Mouse (Mus musculus) hindbrain, embryonic 16.5 days (tissue): ENCODE results near the gene Stx3. TPM values are rescaled to one million over a fixed set of nuclear protein-coding genes. Genes with fewer than 3 reads are reported as not detected.

Source experiments
- ATAC-seq: fragments of 200-750 bp; cut with Nextera tagmentation; 2 replicates; pipeline ENCODE4 v1.8.0; 2017; ENCODE audit warnings: moderate TSS enrichment, moderate library complexity
- H3K27ac ChIP-seq: fragments of 300-500 bp; sonication (generic); 2 replicates; pipeline ENCODE4 v1.5.1; 2014; ENCODE audit warnings: low read depth, mild to moderate bottlenecking, control low read depth, low read length, moderate library complexity
- H3K27me3 ChIP-seq: fragments of 300-500 bp; sonication (generic); replicated peaks from 2 replicates; pipeline ENCODE4 v1.6.1; 2014; ENCODE audit warnings: low read length; ENCODE audit not compliant: control insufficient read depth, insufficient read depth
- H3K36me3 ChIP-seq: fragments of 300-500 bp; sonication (generic); 2 replicates; pipeline ENCODE4 v1.6.1; 2014; ENCODE audit warnings: mild to moderate bottlenecking, low read length, moderate library complexity, mixed read lengths; ENCODE audit not compliant: control insufficient read depth, insufficient read depth
- H3K4me1 ChIP-seq: fragments of 300-500 bp; sonication (generic); 2 replicates; pipeline ENCODE4 v1.6.1; 2014; ENCODE audit warnings: low read depth, low read length; ENCODE audit not compliant: control insufficient read depth, insufficient read depth
- H3K4me2 ChIP-seq: fragments of 300-500 bp; sonication (generic); 2 replicates; pipeline ENCODE4 v1.6.1; 2014; ENCODE audit warnings: mild to moderate bottlenecking, low read length, control low read depth, moderate library complexity
- H3K4me3 ChIP-seq: fragments of 300-500 bp; sonication (generic); 2 replicates; pipeline ENCODE4 v1.5.1; 2014; ENCODE audit warnings: mild to moderate bottlenecking, low read length, control low read depth, moderate library complexity
- H3K9ac ChIP-seq: fragments of 300-500 bp; sonication (generic); 2 replicates; pipeline ENCODE4 v1.6.1; 2014; ENCODE audit warnings: low read depth, mild to moderate bottlenecking, control low read depth, low read length, moderate library complexity
- H3K9me3 ChIP-seq: fragments of 300-500 bp; sonication (generic); 2 replicates; pipeline ENCODE4 v1.6.1; 2014; ENCODE audit warnings: mild to moderate bottlenecking, low read length, moderate library complexity; ENCODE audit not compliant: control insufficient read depth
- WGBS: fragments of 180-500 bp; shearing (Covaris S2); extraction: QIAGEN DNeasy Blood & Tissue Kit; methylation state at CpG from one replicate; pipeline ENCODE4 v1.1.7; 2014; 5-methylcytosine and 5-hydroxymethylcytosine counted together
- polyA plus RNA-seq: library from polyadenylated mRNA; unstranded; fragments of >200 nt; fragmentation: Nextera tagmentation; extraction: Ambion mirVana; gene quantifications from 2 replicates; pipeline ENCODE4 v1.2.1, GENCODE M21; 2015

The Stx3 gene
- polyA plus RNA-seq, 1 experiment from 2014 or later: 20.1 TPM

- H3K4me3 ChIP-seq: no peak overlapping the region
- H3K36me3 ChIP-seq: peaks cover 5% of the 10 kb centered on the region; the same call in 1 of the 2 replicates
- H3K9ac ChIP-seq: no peak overlapping the region
- H3K9me3 ChIP-seq: no peaks in the 10 kb centered on the region
- no peak overlapping the region for H3K27ac ChIP-seq
- H3K4me2 ChIP-seq: no peak overlapping the region
- H3K27me3 ChIP-seq: no peaks in the 10 kb centered on the region
- no peak for ATAC-seq
- WGBS: 69% methylated on average over 5 of the region's 5 CpGs
- H3K4me1 ChIP-seq: no peaks in the 10 kb centered on the region
Measured at GRCm38 (mm10) chr19:11791825-11792224, 27.4 kb downstream of the Stx3 start.

DNA sequence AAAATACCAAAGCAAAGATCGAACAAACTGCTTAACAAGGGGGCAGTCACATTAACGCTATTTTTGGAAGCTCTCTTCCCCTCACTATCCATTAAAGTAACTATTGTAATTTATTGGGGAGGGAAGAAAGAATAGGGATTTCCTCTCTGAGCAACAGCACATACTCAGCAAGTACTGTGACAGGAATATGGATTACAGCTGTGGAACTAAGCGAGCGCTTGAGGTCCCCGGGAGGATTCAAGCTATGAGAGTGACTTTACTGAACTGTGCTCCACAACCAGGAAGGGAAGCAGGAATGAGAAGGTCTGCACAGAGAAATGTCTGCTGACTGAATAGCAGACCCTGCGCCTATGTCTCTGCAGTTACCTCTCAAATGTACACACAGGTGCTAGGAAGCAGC lies 30.3 kb downstream of the Stx3 start:
- no peak for ATAC-seq

GRCm38 (mm10) chr19:11787826-11788225 lies 31.4 kb downstream of the Stx3 start:
- Histone ChIP-seq H3K4me3 (no peak overlapping the region), H3K4me1 (no peaks in the 10 kb centered on the region), H3K27me3 (no peaks in the 10 kb centered on the region), H3K36me3 (peaks cover 12% of the 10 kb centered on the region), H3K27ac (no peak overlapping the region), H3K9ac (no peak overlapping the region), H3K4me2 (no peak overlapping the region), H3K9me3 (no peaks in the 10 kb centered on the region)
- 93% methylated on average over 6 of the region's 6 CpGs for WGBS
- ATAC-seq: no peak

More for the DNA sequence above, 30.3 kb downstream of the Stx3 start:
- WGBS: 94% methylated on average over 6 of the region's 6 CpGs
- Histone ChIP-seq H3K9me3 (no peaks in the 10 kb centered on the region), H3K27ac (no peak overlapping the region), H3K4me2 (no peak overlapping the region), H3K4me3 (no peak overlapping the region), H3K27me3 (no peaks in the 10 kb centered on the region), H3K4me1 (no peaks in the 10 kb centered on the region), H3K36me3 (peaks cover 10% of the 10 kb centered on the region), H3K9ac (no peak overlapping the region)

GRCm38 (mm10) chr19:11785409-11786154 lies 33.6 kb downstream of the Stx3 start:
- Histone ChIP-seq H3K4me2 (no peak overlapping the region), H3K27me3 (no peaks in the 10 kb centered on the region), H3K36me3 (peaks cover 16% of the 10 kb centered on the region), H3K9ac (no peak overlapping the region), H3K4me1 (no peaks in the 10 kb centered on the region), H3K27ac (no peak overlapping the region), H3K4me3 (no peak overlapping the region), H3K9me3 (no peaks in the 10 kb centered on the region)
- WGBS: 89% methylated on average over 14 of the region's 14 CpGs
- no peak for ATAC-seq

- WGBS: 55% methylated on average over 7 of the region's 7 CpGs
- Histone ChIP-seq H3K36me3 (peaks cover 9% of the 10 kb centered on the region; the same call in 1 of the 2 replicates), H3K4me3 (no peak overlapping the region), H3K4me2 (no peak overlapping the region), H3K27ac (no peak overlapping the region), H3K9ac (no peak overlapping the region), H3K4me1 (no peaks in the 10 kb centered on the region), H3K27me3 (no peaks in the 10 kb centered on the region), H3K9me3 (no peaks in the 10 kb centered on the region)
- ATAC-seq: peak; percentile 72; the same call in 1 of the 2 replicates
Measured at GRCm38 (mm10) chr19:11777191-11777865, 41.9 kb downstream of the Stx3 start.

GRCm38 (mm10) chr19:11770205-11770892 lies 48.9 kb downstream of the Stx3 start, which contains the start of gene Mrpl16:
Mrpl16 (plus strand) TSS chr19:11770391.
- 1% methylated on average over 30 of the region's 30 CpGs for WGBS
- ATAC-seq: peak; percentile 96
- Histone ChIP-seq H3K4me1 (peaks cover 8% of the 10 kb centered on the region), H3K4me2 (peak within 1 kb of the TSS; percentile 88), H3K4me3 (peak within 1 kb of the TSS; percentile 59), H3K36me3 (peaks cover 6% of the 10 kb centered on the region; the same call in 1 of the 2 replicates), H3K27ac (peak within 1 kb of the TSS; percentile 57), H3K9me3 (no peaks in the 10 kb centered on the region), H3K9ac (peak within 1 kb of the TSS; percentile 68), H3K27me3 (no peaks in the 10 kb centered on the region)

GRCm38 (mm10) chr19:11769257-11769920 lies 49.8 kb downstream of the Stx3 start:
- Histone ChIP-seq H3K4me2 (peak overlapping the region; percentile 88), H3K27ac (no peak overlapping the region), H3K4me3 (no peak overlapping the region; the same call in 1 of the 2 replicates), H3K36me3 (peaks cover 3% of the 10 kb centered on the region; the same call in 1 of the 2 replicates), H3K9ac (no peak overlapping the region), H3K27me3 (no peaks in the 10 kb centered on the region), H3K4me1 (peaks cover 8% of the 10 kb centered on the region), H3K9me3 (no peaks in the 10 kb centered on the region)
- no peak for ATAC-seq
- WGBS: 93% methylated on average over 5 of the region's 5 CpGs

GRCm38 (mm10) chr19:11768163-11768562 lies 51.0 kb downstream of the Stx3 start:
- H3K36me3 ChIP-seq: no peaks in the 10 kb centered on the region; the same call in 1 of the 2 replicates
- ATAC-seq: no peak
- no peak overlapping the region for H3K4me3 ChIP-seq
- 17% methylated on average over 3 of the region's 3 CpGs for WGBS
- no peak overlapping the region for H3K9ac ChIP-seq
- H3K4me2 ChIP-seq: no peak overlapping the region
- peaks cover 8% of the 10 kb centered on the region for H3K4me1 ChIP-seq
- no peak overlapping the region for H3K27ac ChIP-seq
- H3K27me3 ChIP-seq: no peaks in the 10 kb centered on the region
- H3K9me3 ChIP-seq: no peaks in the 10 kb centered on the region
